Mouse (Mus musculus) liver, embryonic 14.5 days (tissue): ENCODE measurements around the gene Tpst1.

Source experiments
- CTCF ChIP-seq: IDR thresholded peaks from 2 replicates; pipeline ENCODE4 v1.5.1; 2016; ENCODE audit warnings: antibody characterized with exemption, low read depth, control low read depth
- EP300 ChIP-seq: IDR thresholded peaks from 2 replicates; pipeline ENCODE4 v1.6.1; 2016; ENCODE audit warnings: antibody characterized with exemption, low read depth

DNA sequence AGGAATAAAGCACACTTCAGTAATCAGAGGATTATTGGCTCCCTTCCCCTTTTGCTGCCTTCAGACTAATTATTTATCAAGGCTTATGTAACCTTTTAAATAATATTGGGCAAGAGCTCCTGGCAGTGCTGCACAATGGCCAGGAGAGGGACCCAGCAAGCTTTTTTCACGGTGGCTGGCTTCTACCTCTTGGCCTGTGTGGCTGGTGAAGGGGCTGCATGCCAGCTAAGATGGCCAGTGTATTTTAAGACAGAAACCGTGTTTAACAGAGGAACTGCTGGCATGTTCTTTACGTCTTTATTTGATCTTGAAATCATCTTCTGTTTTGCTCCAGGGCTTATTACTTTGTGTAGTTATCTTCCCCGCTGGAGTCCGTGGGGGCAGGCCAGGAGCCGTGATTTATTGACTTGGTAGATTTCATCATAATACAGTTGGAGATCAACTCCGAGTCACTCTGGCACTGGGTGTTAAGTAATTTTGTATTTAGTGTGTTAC, 28.9 kb upstream of the Tpst1 start:
- TF ChIP-seq CTCF (peak; percentile 67), EP300 (no peak)
